Mouse (Mus musculus) CH12F3 (cell line): ENCODE data around the gene Olfr1466.

Experiments
- in situ Hi-C: fragments of 300-500 bp; cut with MboI; formaldehyde crosslinking; loops from 2 replicates; pipeline ENCODE4 v1.14.3; 2020; ENCODE audit warnings: low sequenced_read_pairs

Olfr1466 gene

GRCm38 (mm10) chr19:13338562-13338961, at the start of gene Olfr1466:
TSS of gene Olfr1466 (plus strand) at chr19:13338862.
- in situ Hi-C loops = no loop called here

DNA sequence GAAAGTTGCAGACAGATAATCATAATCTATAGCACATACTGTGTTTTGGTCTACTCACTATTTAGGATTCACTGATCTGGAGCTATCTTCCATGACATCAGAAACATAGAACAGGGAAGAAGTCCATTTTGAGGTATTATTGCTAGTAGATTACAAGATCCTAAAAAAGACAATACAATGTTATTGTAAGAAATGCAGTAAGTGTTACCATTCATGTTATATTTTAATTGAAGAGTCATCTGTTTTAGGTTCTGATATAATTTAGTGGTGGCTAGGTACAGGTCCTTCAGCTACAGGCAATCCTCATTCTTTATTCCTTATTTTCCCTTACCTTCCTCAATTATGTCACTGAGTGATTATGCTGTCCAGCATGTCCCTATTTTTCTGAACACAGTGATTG, 23.2 kb upstream of the Olfr1466 start, which contains the start of gene Olfr1465:
Gene Olfr1465 (minus strand): TSS at position 101 of the 400 bp plus-strand sequence.
- in situ Hi-C loops = no loop called here

DNA sequence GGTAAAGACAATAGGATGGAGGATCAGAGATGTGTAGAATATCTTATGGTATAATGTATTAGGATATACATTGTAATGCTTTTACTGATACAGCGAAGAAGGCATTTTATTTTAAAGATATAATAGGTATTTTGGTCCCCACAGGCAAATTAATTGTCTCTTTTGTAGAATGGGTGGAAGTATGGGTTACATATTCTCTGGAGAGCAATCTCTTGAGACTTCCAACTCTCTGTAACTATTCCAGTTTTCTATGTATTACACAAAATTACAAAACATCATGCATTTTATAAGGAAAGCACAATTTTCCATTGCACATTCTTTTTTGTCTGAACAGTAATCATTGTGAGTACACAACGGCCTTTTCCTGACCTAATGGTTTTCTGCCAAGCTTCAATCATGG, 23.3 kb downstream of the Olfr1466 start, which contains the start of gene Olfr1467:
Gene Olfr1467 (plus strand): TSS at position 301 of the 400 bp plus-strand sequence.
- in situ Hi-C loops = no loop called here
